In genomic region chr4:118579313-118579712, GRCm38 (mm10) we compare ENCODE assay signal across 9 mouse cellular contexts. TPM values are rescaled to one million over a fixed set of nuclear protein-coding genes. Genes with fewer than 3 reads are reported as not detected.
DNase-seq lines count a peak whose midpoint lies in the region; ATAC-seq and TF ChIP-seq lines count a peak whose summit lies in the region.
"Had no signal": no experiment of that assay in that cellular context is flagged by ENCODE, and none has a peak within 500 bp of the region (broad histone marks: within the 10 kb centered on the region; RNA-seq: fewer than 3 reads in every experiment).

No protein-coding gene starts in this region.

- no peaks in the 10 kb centered on the region for H3K36me3 ChIP-seq in ES-Bruce4 (ENCODE audit: control insufficient read depth, insufficient read depth, low read length, poor library complexity, severe bottlenecking)
- H3K36me3 ChIP-seq in midbrain, postnatal 0 days (ENCODE audit: insufficient read depth, low read length), result no peaks in the 10 kb centered on the region

- H3K4me3 ChIP-seq in ES-Bruce4 (ENCODE audit: low read depth, low read length), result no peak overlapping the region
- H3K4me3 ChIP-seq in midbrain, postnatal 0 days (ENCODE audit: low read depth, low read length), result no peak overlapping the region

- H3K9me3 ChIP-seq in ES-Bruce4 (replicated peaks; ENCODE audit: control insufficient read depth, insufficient read depth, low read length, poor library complexity, severe bottlenecking), result no peaks in the 10 kb centered on the region
- no peaks in the 10 kb centered on the region for H3K9me3 ChIP-seq in midbrain, postnatal 0 days (ENCODE audit: low read length)

- TF ChIP-seq EP300 in ES-Bruce4 (IDR thresholded peaks at IDR 0.05; ENCODE audit: insufficient read depth, low read depth, low read length), result no peak

- no peak for TF ChIP-seq POLR2A in ES-Bruce4 (IDR thresholded peaks at IDR 0.05; ENCODE audit: insufficient read depth, low read length)

- 49% methylated on average over 13 of the region's 13 CpGs for WGBS in midbrain, postnatal 0 days

- H3K9ac ChIP-seq in ES-Bruce4 (ENCODE audit: low read depth, poor library complexity, severe bottlenecking), result no peak overlapping the region
- H3K9ac ChIP-seq in midbrain, postnatal 0 days (replicated peaks; ENCODE audit: low read length, poor library complexity, severe bottlenecking), result no peak overlapping the region

- peaks cover 2% of the 10 kb centered on the region for H3K4me1 ChIP-seq in ES-Bruce4 (ENCODE audit: control insufficient read depth, insufficient read depth, low read length)
- no peaks in the 10 kb centered on the region for H3K4me1 ChIP-seq in midbrain, postnatal 0 days (ENCODE audit: insufficient read depth, low read length)

- no peak overlapping the region for H3K4me2 ChIP-seq in midbrain, postnatal 0 days (ENCODE audit: low read depth, low read length, poor library complexity, severe bottlenecking)

- ATAC-seq in midbrain, postnatal 0 days (ENCODE audit: low FRiP score), result no peak

- no peaks in the 10 kb centered on the region for H3K27me3 ChIP-seq in ES-Bruce4 (ENCODE audit: control insufficient read depth, insufficient read depth, low read length, poor library complexity, severe bottlenecking)
- H3K27me3 ChIP-seq in midbrain, postnatal 0 days (ENCODE audit: insufficient read depth, low read length), result no peaks in the 10 kb centered on the region

- H3K27ac ChIP-seq in ES-Bruce4 (ENCODE audit: insufficient read depth, low read length), result no peak overlapping the region
- H3K27ac ChIP-seq in midbrain, postnatal 0 days (ENCODE audit: low read depth, low read length), result no peak overlapping the region

- peak; percentile 92 for TF ChIP-seq CTCF in ES-Bruce4 (IDR thresholded peaks at IDR 0.05; ENCODE audit: low read depth, low read length)
- peak; percentile 57 for TF ChIP-seq CTCF in midbrain, postnatal 0 days (IDR thresholded peaks at IDR 0.05)

- DNase-seq in adrenal gland, adult 2 months, result peak; percentile 10
- DNase-seq in adrenal gland, postnatal 4 days (ENCODE audit: low spot score in 2 of 2), result no peak
- DNase-seq in layer of hippocampus, adult 11-12 months (ENCODE audit: low spot score), result peak; percentile 49
- DNase-seq in layer of hippocampus, adult 9-10 months (ENCODE audit: low spot score), result no peak
- DNase-seq in forelimb bud, embryonic 11.5 days (ENCODE audit: low read depth, low spot score), result peak; percentile 19
- DNase-seq in midbrain, postnatal 0 days (ENCODE audit: low spot score), result no peak
- DNase-seq in frontal cortex, postnatal 25 days (ENCODE audit: low spot score in 2 of 2), result no peak

RNA-seq across cellular contexts. Expression of gene Tmem125, which starts 35.5 kb away (rescaled TPM):
- under 1 TPM in 1 of 2 experiments, not detected in 1; 0.21 TPM for total RNA-seq in adrenal gland, adult 2 months (2021)
- 0.17 and 0.33 TPM in 2 replicates for polyA plus RNA-seq in adrenal gland, adult 2 months (2012; rRNA removed)
- total RNA-seq in adrenal gland, postnatal 4 days (2021), result 1 to 10 TPM; 1.2 to 1.9 TPM
- 9.7 and 11.9 TPM in 2 replicates for polyA plus RNA-seq in ES-Bruce4 (2011; ENCODE audit: insufficient read depth, insufficient read length, low read depth, missing spikeins)
- 0.19 and 0.22 TPM in 2 replicates for total RNA-seq in midbrain, postnatal 0 days (2014; rRNA removed)
- polyA plus RNA-seq in midbrain, postnatal 0 days (2015; fragmentation: Nextera tagmentation; extraction: Ambion mirVana), result 0.14 and 0.23 TPM in 2 replicates

RNA-seq across cellular contexts. Expression of gene Cfap57, which starts 41.3 kb away (rescaled TPM):
- total RNA-seq in adrenal gland, adult 2 months (2021), result under 1 TPM in 1 of 2 experiments, not detected in 1; 0.06 TPM
- polyA plus RNA-seq in adrenal gland, adult 2 months (2012; rRNA removed), result not detected in 2 replicates
- under 1 TPM; 0.08 to 0.11 TPM for total RNA-seq in adrenal gland, postnatal 4 days (2021)
- not detected in 2 replicates for polyA plus RNA-seq in ES-Bruce4 (2011; ENCODE audit: insufficient read depth, insufficient read length, low read depth, missing spikeins)
- total RNA-seq in midbrain, postnatal 0 days (2014; rRNA removed), result 0.82 and 1.1 TPM in 2 replicates
- 1.4 TPM in 2 replicates for polyA plus RNA-seq in midbrain, postnatal 0 days (2015; fragmentation: Nextera tagmentation; extraction: Ambion mirVana)

RNA-seq across cellular contexts. Expression of gene Ebna1bp2, which starts 41.3 kb away (rescaled TPM):
- 10 to 100 TPM; 78.5 to 82.0 TPM for total RNA-seq in adrenal gland, adult 2 months (2021)
- 6.1 and 10.3 TPM in 2 replicates for polyA plus RNA-seq in adrenal gland, adult 2 months (2012; rRNA removed)
- 10 to 100 TPM; 72.5 to 84.1 TPM for total RNA-seq in adrenal gland, postnatal 4 days (2021)
- 126 and 137 TPM in 2 replicates for polyA plus RNA-seq in ES-Bruce4 (2011; ENCODE audit: insufficient read depth, insufficient read length, low read depth, missing spikeins)
- 29.4 and 40.7 TPM in 2 replicates for total RNA-seq in midbrain, postnatal 0 days (2014; rRNA removed)
- 76.7 and 83.8 TPM in 2 replicates for polyA plus RNA-seq in midbrain, postnatal 0 days (2015; fragmentation: Nextera tagmentation; extraction: Ambion mirVana)

RNA-seq across cellular contexts. Expression of gene 2610528J11Rik, which starts 52.5 kb away (rescaled TPM):
- total RNA-seq in adrenal gland, adult 2 months (2021), result not detected
- not detected in 2 replicates for polyA plus RNA-seq in adrenal gland, adult 2 months (2012; rRNA removed)
- 1 to 10 TPM; 1.1 to 5.1 TPM for total RNA-seq in adrenal gland, postnatal 4 days (2021)
- 19.5 and 20.0 TPM in 2 replicates for polyA plus RNA-seq in ES-Bruce4 (2011; ENCODE audit: insufficient read depth, insufficient read length, low read depth, missing spikeins)
- not detected in 2 replicates for total RNA-seq in midbrain, postnatal 0 days (2014; rRNA removed)
- polyA plus RNA-seq in midbrain, postnatal 0 days (2015; fragmentation: Nextera tagmentation; extraction: Ambion mirVana), result not detected in 2 replicates
- total RNA-seq: layer of hippocampus, adult 8-10 months had no signal

Comparison
In these comparisons a context has a peak if more than half of its experiments do, and no peak if none do; other contexts are left out.
1. DNase-seq: peak in adrenal gland, adult 2 months (single experiment), layer of hippocampus, adult 11-12 months (single experiment) and forelimb bud, embryonic 11.5 days (single experiment); none in adrenal gland, postnatal 4 days (0 of 2), layer of hippocampus, adult 9-10 months (single experiment), midbrain, postnatal 0 days (single experiment) and frontal cortex, postnatal 25 days (0 of 2).